Mouse (Mus musculus): Measurements from ENCODE around the gene Nuak2. TPM values are rescaled to one million over a fixed set of nuclear protein-coding genes. Genes with fewer than 3 reads are reported as not detected.

The Nuak2 gene
- polyA plus RNA-seq, 1 experiment from 2014 or later: 22.8 TPM

- no peaks in the 10 kb centered on the region for H3K36me3 ChIP-seq
- no peak overlapping the region for H3K9ac ChIP-seq
- H3K4me1 ChIP-seq: peaks cover 60% of the 10 kb centered on the region
- no peak overlapping the region for H3K4me3 ChIP-seq
- H3K9me3 ChIP-seq: no peaks in the 10 kb centered on the region
- H3K4me2 ChIP-seq (replicated peaks): no peak overlapping the region
- H3K27ac ChIP-seq: no peak overlapping the region
- WGBS: 81% methylated on average over 1 of the region's 1 CpGs
- no peak for ATAC-seq (ENCODE audit: low FRiP score, low read depth)
- no peaks in the 10 kb centered on the region for H3K27me3 ChIP-seq (replicated peaks)
Measured at GRCm38 (mm10) chr1:132286735-132287134, 29.2 kb upstream of the Nuak2 start.

GRCm38 (mm10) chr1:132287445-132287844, 28.5 kb upstream of the Nuak2 start:
- Histone ChIP-seq H3K27me3 (replicated peaks) (no peaks in the 10 kb centered on the region), H3K9me3 (no peaks in the 10 kb centered on the region), H3K36me3 (no peaks in the 10 kb centered on the region), H3K27ac (no peak overlapping the region), H3K9ac (no peak overlapping the region), H3K4me1 (peaks cover 60% of the 10 kb centered on the region), H3K4me2 (replicated peaks) (no peak overlapping the region), H3K4me3 (no peak overlapping the region)
- ATAC-seq (ENCODE audit: low FRiP score, low read depth): no peak
- 63% methylated on average over 2 of the region's 2 CpGs for WGBS

GRCm38 (mm10) chr1:132287991-132288451, 27.9 kb upstream of the Nuak2 start:
- Histone ChIP-seq H3K36me3 (no peaks in the 10 kb centered on the region), H3K27me3 (replicated peaks) (no peaks in the 10 kb centered on the region), H3K4me3 (no peak overlapping the region), H3K9ac (no peak overlapping the region), H3K9me3 (no peaks in the 10 kb centered on the region), H3K4me1 (peaks cover 60% of the 10 kb centered on the region), H3K27ac (no peak overlapping the region), H3K4me2 (replicated peaks) (no peak overlapping the region)
- WGBS: 19% methylated on average over 11 of the region's 11 CpGs
- ATAC-seq (ENCODE audit: low FRiP score, low read depth): no peak

- Histone ChIP-seq H3K4me3 (no peak overlapping the region), H3K9ac (no peak overlapping the region), H3K4me1 (peaks cover 48% of the 10 kb centered on the region), H3K27me3 (replicated peaks) (no peaks in the 10 kb centered on the region), H3K9me3 (no peaks in the 10 kb centered on the region), H3K4me2 (replicated peaks) (no peak overlapping the region), H3K27ac (no peak overlapping the region), H3K36me3 (no peaks in the 10 kb centered on the region)
- 64% methylated on average over 6 of the region's 6 CpGs for WGBS
- 0 out of 2 replicates have a peak, but pooled peaks have one; percentile 11 for ATAC-seq (ENCODE audit: low FRiP score, low read depth)
Measured at GRCm38 (mm10) chr1:132289965-132290364, 26.0 kb upstream of the Nuak2 start.

GRCm38 (mm10) chr1:132290921-132291675, 24.8 kb upstream of the Nuak2 start:
- Histone ChIP-seq H3K27me3 (replicated peaks) (no peaks in the 10 kb centered on the region), H3K4me1 (peaks cover 48% of the 10 kb centered on the region), H3K36me3 (no peaks in the 10 kb centered on the region), H3K27ac (peak overlapping the region; percentile 44; the same call in 1 of the 2 replicates), H3K9ac (no peak overlapping the region), H3K4me2 (replicated peaks) (no peak overlapping the region), H3K4me3 (no peak overlapping the region), H3K9me3 (no peaks in the 10 kb centered on the region)
- WGBS: 33% methylated on average over 11 of the region's 11 CpGs
- ATAC-seq (ENCODE audit: low FRiP score, low read depth): peak; percentile 28; the same call in 1 of the 2 replicates

GRCm38 (mm10) chr1:132291706-132292105, 24.2 kb upstream of the Nuak2 start:
- Histone ChIP-seq H3K4me2 (replicated peaks) (no peak overlapping the region), H3K9ac (no peak overlapping the region), H3K4me3 (no peak overlapping the region), H3K4me1 (peaks cover 48% of the 10 kb centered on the region), H3K27me3 (replicated peaks) (no peaks in the 10 kb centered on the region), H3K27ac (no peak overlapping the region), H3K36me3 (no peaks in the 10 kb centered on the region), H3K9me3 (no peaks in the 10 kb centered on the region)
- WGBS: 27% methylated on average over 4 of the region's 4 CpGs
- ATAC-seq (ENCODE audit: low FRiP score, low read depth): 0 out of 2 replicates have a peak, but pooled peaks have one; percentile 11

GRCm38 (mm10) chr1:132292318-132293129, 23.4 kb upstream of the Nuak2 start:
- H3K27ac ChIP-seq: no peak overlapping the region
- no peak for ATAC-seq (ENCODE audit: low FRiP score, low read depth)
- no peak overlapping the region for H3K4me2 ChIP-seq (replicated peaks)
- no peaks in the 10 kb centered on the region for H3K9me3 ChIP-seq
- H3K36me3 ChIP-seq: no peaks in the 10 kb centered on the region
- no peaks in the 10 kb centered on the region for H3K27me3 ChIP-seq (replicated peaks)
- peaks cover 46% of the 10 kb centered on the region for H3K4me1 ChIP-seq
- H3K4me3 ChIP-seq: no peak overlapping the region
- no peak overlapping the region for H3K9ac ChIP-seq
- 29% methylated on average over 21 of the region's 21 CpGs for WGBS

GRCm38 (mm10) chr1:132295506-132295905, 20.4 kb upstream of the Nuak2 start:
- no peak overlapping the region for H3K4me3 ChIP-seq
- 81% methylated on average over 7 of the region's 7 CpGs for WGBS
- peaks cover 23% of the 10 kb centered on the region for H3K27me3 ChIP-seq (replicated peaks)
- ATAC-seq (ENCODE audit: low FRiP score, low read depth): no peak
- H3K27ac ChIP-seq: no peak overlapping the region
- no peak overlapping the region for H3K9ac ChIP-seq
- H3K4me2 ChIP-seq (replicated peaks): no peak overlapping the region
- no peaks in the 10 kb centered on the region for H3K36me3 ChIP-seq
- peaks cover 42% of the 10 kb centered on the region for H3K4me1 ChIP-seq
- no peaks in the 10 kb centered on the region for H3K9me3 ChIP-seq

- H3K4me2 ChIP-seq (replicated peaks): no peak overlapping the region
- no peak overlapping the region for H3K9ac ChIP-seq
- ATAC-seq (ENCODE audit: low FRiP score, low read depth): no peak
- no peak overlapping the region for H3K4me3 ChIP-seq
- H3K27me3 ChIP-seq (replicated peaks): peaks cover 23% of the 10 kb centered on the region
- peaks cover 39% of the 10 kb centered on the region for H3K4me1 ChIP-seq
- no peaks in the 10 kb centered on the region for H3K36me3 ChIP-seq
- H3K27ac ChIP-seq: no peak overlapping the region
- WGBS: 64% methylated on average over 3 of the region's 3 CpGs
- no peaks in the 10 kb centered on the region for H3K9me3 ChIP-seq
Measured at GRCm38 (mm10) chr1:132296051-132296450, 19.9 kb upstream of the Nuak2 start.

- peak within 1 kb of the TSS; percentile 32; the same call in 1 of the 2 replicates for H3K27ac ChIP-seq
- H3K9ac ChIP-seq: peak within 1 kb of the TSS; percentile 78
- H3K36me3 ChIP-seq: no peaks in the 10 kb centered on the region
- peak within 1 kb of the TSS; percentile 57 for H3K4me3 ChIP-seq
- no peaks in the 10 kb centered on the region for H3K9me3 ChIP-seq
- WGBS: 0% methylated on average over 28 of the region's 28 CpGs
- H3K4me1 ChIP-seq: peaks cover 19% of the 10 kb centered on the region
- H3K27me3 ChIP-seq (replicated peaks): peaks cover 23% of the 10 kb centered on the region
- peak within 1 kb of the TSS; percentile 100 for H3K4me2 ChIP-seq (replicated peaks)
- ATAC-seq (ENCODE audit: low FRiP score, low read depth): peak; percentile 49
Measured at GRCm38 (mm10) chr1:132298425-132298800, 17.5 kb upstream of the Nuak2 start, which contains the start of gene Klhdc8a. Klhdc8a (plus strand) TSS chr1:132298626.

GRCm38 (mm10) chr1:132298801-132299464, 17.0 kb upstream of the Nuak2 start:
- Histone ChIP-seq H3K4me2 (replicated peaks) (peak overlapping the region; percentile 100), H3K4me1 (peaks cover 19% of the 10 kb centered on the region), H3K4me3 (peak overlapping the region; percentile 57), H3K9me3 (no peaks in the 10 kb centered on the region), H3K27me3 (replicated peaks) (peaks cover 23% of the 10 kb centered on the region), H3K9ac (peak overlapping the region; percentile 78), H3K27ac (peak overlapping the region; percentile 32; the same call in 1 of the 2 replicates), H3K36me3 (no peaks in the 10 kb centered on the region)
- WGBS: 1% methylated on average over 71 of the region's 71 CpGs
- ATAC-seq (ENCODE audit: low FRiP score, low read depth): peak; percentile 68

GRCm38 (mm10) chr1:132299744-132300143, 16.2 kb upstream of the Nuak2 start:
- Histone ChIP-seq H3K36me3 (no peaks in the 10 kb centered on the region), H3K27me3 (replicated peaks) (peaks cover 23% of the 10 kb centered on the region), H3K4me2 (replicated peaks) (peak overlapping the region; percentile 100), H3K4me3 (no peak overlapping the region), H3K27ac (no peak overlapping the region), H3K9ac (peak overlapping the region; percentile 78; the same call in 1 of the 2 replicates), H3K9me3 (no peaks in the 10 kb centered on the region), H3K4me1 (peaks cover 22% of the 10 kb centered on the region)
- 80% methylated on average over 5 of the region's 5 CpGs for WGBS
- no peak for ATAC-seq (ENCODE audit: low FRiP score, low read depth)
